Comparison of ENCODE assay signal across 8 mouse cellular contexts in genomic region chr6:88193433-88194052, GRCm38 (mm10). TPM values are rescaled to one million over a fixed set of nuclear protein-coding genes. Genes with fewer than 3 reads are reported as not detected.
A peak's percentile ranks its signal among the peaks of the same experiment; 100 is the strongest.
DNase-seq lines count a peak whose midpoint lies in the region; ATAC-seq and TF ChIP-seq lines count a peak whose summit lies in the region.

Gene Gata2, plus strand, starts transcription at chr6:88193891.

- under 1% methylated on average over 57 of the region's 57 CpGs for WGBS in forebrain, embryonic 15.5 days
- 1% methylated on average over 50 of the region's 57 CpGs for WGBS in hindbrain, postnatal 0 days
- under 1% methylated on average over 57 of the region's 57 CpGs for WGBS in lung, embryonic 14.5 days
- WGBS in stomach, embryonic 14.5 days = 2% methylated on average over 51 of the region's 57 CpGs

- H3K9me3 ChIP-seq in forebrain, embryonic 15.5 days = no peaks in the 10 kb centered on the region
- no peaks in the 10 kb centered on the region for H3K9me3 ChIP-seq in hindbrain, postnatal 0 days (ENCODE audit: low read length)
- H3K9me3 ChIP-seq in lung, embryonic 14.5 days (ENCODE audit: low read depth, low read length) = no peaks in the 10 kb centered on the region
- no peaks in the 10 kb centered on the region for H3K9me3 ChIP-seq in stomach, embryonic 14.5 days (ENCODE audit: control insufficient read depth, low read depth, low read length)

- H3K4me3 ChIP-seq in forebrain, embryonic 15.5 days = peak within 1 kb of the TSS; percentile 28
- H3K4me3 ChIP-seq in hindbrain, postnatal 0 days (ENCODE audit: low read length) = peak within 1 kb of the TSS; percentile 30
- peak within 1 kb of the TSS; percentile 38 for H3K4me3 ChIP-seq in lung, embryonic 14.5 days (ENCODE audit: low read depth, low read length)
- peak within 1 kb of the TSS; percentile 21 for H3K4me3 ChIP-seq in stomach, embryonic 14.5 days (ENCODE audit: low read depth, low read length)

- H3K27ac ChIP-seq in forebrain, embryonic 15.5 days (replicated peaks) = no peak within 1 kb of the TSS
- no peak within 1 kb of the TSS for H3K27ac ChIP-seq in hindbrain, postnatal 0 days
- H3K27ac ChIP-seq in lung, embryonic 14.5 days (ENCODE audit: low read depth) = no peak within 1 kb of the TSS
- no peak within 1 kb of the TSS for H3K27ac ChIP-seq in stomach, embryonic 14.5 days (ENCODE audit: low read length)

- TF ChIP-seq CTCF in hindbrain, postnatal 0 days (IDR thresholded peaks at IDR 0.05; ENCODE audit: low read depth) = no peak
- 0 out of 2 replicates have a peak, but pooled peaks have one; percentile 1 for TF ChIP-seq CTCF in lung, embryonic 14.5 days (IDR thresholded peaks at IDR 0.05; ENCODE audit: low read depth)

- H3K4me1 ChIP-seq in forebrain, embryonic 15.5 days = peaks cover 49% of the 10 kb centered on the region
- H3K4me1 ChIP-seq in hindbrain, postnatal 0 days (ENCODE audit: insufficient read depth, low read length) = peaks cover 12% of the 10 kb centered on the region; the same call in 1 of the 2 replicates
- 0 out of 2 replicates have a peak, but pooled peaks cover 5% of the 10 kb centered on the region for H3K4me1 ChIP-seq in lung, embryonic 14.5 days (ENCODE audit: insufficient read depth)
- H3K4me1 ChIP-seq in stomach, embryonic 14.5 days (ENCODE audit: control insufficient read depth, insufficient read depth, low read length) = peaks cover 30% of the 10 kb centered on the region

- peak within 1 kb of the TSS; percentile 45 for H3K4me2 ChIP-seq in forebrain, embryonic 15.5 days (replicated peaks)
- peak within 1 kb of the TSS; percentile 46 for H3K4me2 ChIP-seq in hindbrain, postnatal 0 days (ENCODE audit: low read depth, low read length)
- peak within 1 kb of the TSS; percentile 65 for H3K4me2 ChIP-seq in lung, embryonic 14.5 days
- peak within 1 kb of the TSS; percentile 58 for H3K4me2 ChIP-seq in stomach, embryonic 14.5 days (replicated peaks; ENCODE audit: low read depth, low read length)

- H3K36me3 ChIP-seq in forebrain, embryonic 15.5 days = no peaks in the 10 kb centered on the region
- no peaks in the 10 kb centered on the region for H3K36me3 ChIP-seq in hindbrain, postnatal 0 days (ENCODE audit: insufficient read depth, low read length)
- no peaks in the 10 kb centered on the region for H3K36me3 ChIP-seq in lung, embryonic 14.5 days (ENCODE audit: insufficient read depth)
- H3K36me3 ChIP-seq in stomach, embryonic 14.5 days (ENCODE audit: control insufficient read depth, insufficient read depth, low read length) = no peaks in the 10 kb centered on the region

- H3K27me3 ChIP-seq in forebrain, embryonic 15.5 days = peaks cover 97% of the 10 kb centered on the region
- H3K27me3 ChIP-seq in hindbrain, postnatal 0 days (ENCODE audit: insufficient read depth, low read length) = peaks cover 87% of the 10 kb centered on the region
- peaks cover 100% of the 10 kb centered on the region for H3K27me3 ChIP-seq in lung, embryonic 14.5 days (ENCODE audit: insufficient read depth, low read length)
- H3K27me3 ChIP-seq in stomach, embryonic 14.5 days (ENCODE audit: control insufficient read depth, insufficient read depth, low read length) = peaks cover 89% of the 10 kb centered on the region

- DNase-seq in urinary bladder, adult 18-20 months (ENCODE audit: low spot score in 2 of 2) = peak; percentile 70 to 78
- DNase-seq in urinary bladder, postnatal 25 days (ENCODE audit: low spot score) = no peak
- no peak for DNase-seq in hindbrain, postnatal 0 days (ENCODE audit: low spot score)
- DNase-seq in lung, embryonic 14.5 days = peak; percentile 52
- DNase-seq in left cerebral cortex, adult 8-10 months (ENCODE audit: low spot score in 2 of 2) = no peak
- DNase-seq in frontal cortex, adult 2 months (ENCODE audit: extremely low spot score in 1 of 2, low spot score in 1 of 2) = no peak

- no peak for ATAC-seq in forebrain, embryonic 15.5 days (replicated peaks)
- no peak for ATAC-seq in hindbrain, postnatal 0 days
- no peak for ATAC-seq in lung, embryonic 14.5 days (ENCODE audit: insufficient read depth)
- no peak for ATAC-seq in stomach, embryonic 14.5 days (ENCODE audit: insufficient number of reproducible peaks, insufficient read depth, low FRiP score, low read depth)

- peak within 1 kb of the TSS; percentile 25; the same call in 1 of the 2 replicates for H3K9ac ChIP-seq in forebrain, embryonic 15.5 days (replicated peaks)
- no peak within 1 kb of the TSS; the same call in 1 of the 2 replicates for H3K9ac ChIP-seq in hindbrain, postnatal 0 days (replicated peaks; ENCODE audit: low read length)
- H3K9ac ChIP-seq in lung, embryonic 14.5 days = peak within 1 kb of the TSS; percentile 26
- 0 out of 2 replicates have a peak within 1 kb of the TSS, but pooled peaks have one; percentile 18 for H3K9ac ChIP-seq in stomach, embryonic 14.5 days (replicated peaks; ENCODE audit: low read depth, low read length)

RNA-seq across cellular contexts. Expression of gene Gata2, which starts in this region (rescaled TPM):
- 2.1 and 2.7 TPM in 2 replicates for polyA plus RNA-seq in forebrain, embryonic 15.5 days (2015; fragmentation: Nextera tagmentation; extraction: Ambion mirVana)
- 6.1 and 7.5 TPM in 2 replicates for total RNA-seq in hindbrain, postnatal 0 days (2014; rRNA removed)
- polyA plus RNA-seq in hindbrain, postnatal 0 days (2015; fragmentation: Nextera tagmentation; extraction: Ambion mirVana) = 17.9 and 19.7 TPM in 2 replicates
- polyA plus RNA-seq in lung, embryonic 14.5 days (2014; fragmentation: Nextera tagmentation; extraction: Ambion mirVana) = 13.8 and 14.6 TPM in 2 replicates
- polyA plus RNA-seq in stomach, embryonic 14.5 days (2014; fragmentation: Nextera tagmentation; extraction: Ambion mirVana) = 3.3 and 3.5 TPM in 2 replicates
- total RNA-seq in left cerebral cortex, adult 8-10 months (2022) = 1 to 10 TPM; 4.4 to 6.8 (median 6.2) TPM
- polyA plus RNA-seq in frontal cortex, adult 2 months (2012; rRNA removed) = 5.7 and 7.4 TPM in 2 replicates

Comparison
In these comparisons a context has a peak if more than half of its experiments do, and no peak if none do; other contexts are left out.
1. DNase-seq: peak in urinary bladder, adult 18-20 months (2 of 2) and lung, embryonic 14.5 days (single experiment); none in urinary bladder, postnatal 25 days (single experiment), hindbrain, postnatal 0 days (single experiment), left cerebral cortex, adult 8-10 months (0 of 2) and frontal cortex, adult 2 months (0 of 2).
2. Peak in every context shown above with its lines, with median percentiles within 50 percentile points of each other: H3K4me2 ChIP-seq and H3K4me3 ChIP-seq.